Comparison of ENCODE assay signal across 10 mouse cellular contexts in the genomic region with DNA sequence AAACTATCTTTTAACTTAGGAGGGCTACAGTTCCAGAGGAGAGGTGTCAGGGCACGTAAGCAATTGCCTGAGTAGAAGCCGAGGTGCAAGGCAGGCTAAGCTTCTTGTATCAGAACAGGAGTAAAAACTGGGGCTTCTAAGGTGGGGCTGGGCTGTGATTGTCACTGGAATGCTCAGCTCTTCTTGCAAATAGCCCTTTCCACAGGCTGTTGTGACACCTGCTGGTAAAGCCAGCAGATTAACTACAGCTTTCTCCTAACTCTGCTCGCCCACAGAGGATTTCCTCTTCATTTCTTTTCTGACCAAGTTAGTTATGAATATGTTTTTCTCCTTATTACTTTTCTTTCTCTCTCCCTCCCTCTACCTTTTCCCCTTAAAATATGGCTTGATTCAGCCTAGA. TPM values are rescaled to one million over a fixed set of nuclear protein-coding genes. Genes with fewer than 3 reads are reported as not detected.
A peak's percentile ranks its signal among the peaks of the same experiment; 100 is the strongest.
DNase-seq lines count a peak whose midpoint lies in the region; ATAC-seq and TF ChIP-seq lines count a peak whose summit lies in the region.
"Had no signal": no experiment of that assay in that cellular context is flagged by ENCODE, and none has a peak within 500 bp of the region (broad histone marks: within the 10 kb centered on the region; RNA-seq: fewer than 3 reads in every experiment).

No protein-coding gene starts in this region.

- no peak for DNase-seq in gastrocnemius, adult 2 months
- DNase-seq in gastrocnemius, adult 8-10 months (ENCODE audit: low spot score in 2 of 2) = no peak
- DNase-seq in liver, postnatal 0 days = no peak
- no peak for DNase-seq in liver, embryonic 11.5 days (ENCODE audit: low spot score)
- DNase-seq in MEL (ENCODE audit: low read depth, low spot score) = no peak
- peak; percentile 31 for DNase-seq in embryonic facial prominence, embryonic 11.5 days (ENCODE audit: low spot score)
- DNase-seq in yolk sac, embryonic 10.5 days (ENCODE audit: low spot score) = no peak
- no peak for DNase-seq in adrenal gland, postnatal 10 days
- DNase-seq: adrenal gland, postnatal 36 days; liver had no signal

- intact Hi-C loops in gastrocnemius, adult 2 months (cut with DNase I) = no loop called here

- H3K9me3 ChIP-seq in liver, postnatal 0 days (ENCODE audit: low read length) = no peaks in the 10 kb centered on the region
- no peaks in the 10 kb centered on the region for H3K9me3 ChIP-seq in liver, embryonic 11.5 days (ENCODE audit: control insufficient read depth, low read length)
- no peaks in the 10 kb centered on the region for H3K9me3 ChIP-seq in MEL (replicated peaks; ENCODE audit: insufficient read depth, low read length)
- H3K9me3 ChIP-seq in embryonic facial prominence, embryonic 11.5 days (replicated peaks; ENCODE audit: control insufficient read depth, low read length) = no peaks in the 10 kb centered on the region

- ATAC-seq in liver, postnatal 0 days = no peak
- ATAC-seq in liver, embryonic 11.5 days (replicated peaks; ENCODE audit: low FRiP score) = no peak
- ATAC-seq in embryonic facial prominence, embryonic 11.5 days (replicated peaks; ENCODE audit: insufficient number of reproducible peaks, low FRiP score, low TSS enrichment, low read depth) = no peak

- peak; percentile 36 for TF ChIP-seq RAD21 in MEL (IDR thresholded peaks at IDR 0.05; ENCODE audit: low read depth, low read length)

- H3K4me2 ChIP-seq in liver, postnatal 0 days (ENCODE audit: low read depth, low read length) = no peak overlapping the region
- no peak overlapping the region for H3K4me2 ChIP-seq in liver, embryonic 11.5 days
- H3K4me2 ChIP-seq in embryonic facial prominence, embryonic 11.5 days (ENCODE audit: low read depth, low read length) = no peak overlapping the region

- peak; percentile 22; the same call in 1 of the 2 replicates for TF ChIP-seq CTCF in gastrocnemius, adult 2 months (IDR thresholded peaks at IDR 0.05)
- peak; percentile 10; the same call in 1 of the 2 replicates for TF ChIP-seq CTCF in liver, postnatal 0 days (IDR thresholded peaks at IDR 0.05; ENCODE audit: low read depth)
- TF ChIP-seq CTCF in MEL (IDR thresholded peaks at IDR 0.05 in 2 of 3, conservative IDR thresholded peaks at IDR 0.05 in 1 of 3; ENCODE audit: control insufficient read depth in 1 of 3, insufficient read depth in 1 of 3, low read depth in 2 of 3, low read length in 3 of 3, poor library complexity in 1 of 3, severe bottlenecking in 1 of 3) = peak in 1 of 3 experiments; percentile 10; a peak in 1 of 6 replicates

- no peaks in the 10 kb centered on the region for H3K4me1 ChIP-seq in liver, postnatal 0 days (ENCODE audit: insufficient read depth)
- H3K4me1 ChIP-seq in liver, embryonic 11.5 days (replicated peaks; ENCODE audit: control insufficient read depth, insufficient read depth, low read length) = no peaks in the 10 kb centered on the region
- no peaks in the 10 kb centered on the region for H3K4me1 ChIP-seq in MEL (ENCODE audit: control insufficient read depth in 1 of 2, insufficient read depth in 2 of 2, low read length in 2 of 2)
- no peaks in the 10 kb centered on the region for H3K4me1 ChIP-seq in embryonic facial prominence, embryonic 11.5 days (ENCODE audit: control insufficient read depth, insufficient read depth, low read length)

- no peaks in the 10 kb centered on the region for H3K36me3 ChIP-seq in liver, postnatal 0 days (replicated peaks; ENCODE audit: insufficient read depth, low read length)
- no peaks in the 10 kb centered on the region for H3K36me3 ChIP-seq in liver, embryonic 11.5 days (ENCODE audit: control insufficient read depth, insufficient read depth, low read length)
- no peaks in the 10 kb centered on the region for H3K36me3 ChIP-seq in MEL (ENCODE audit: control insufficient read depth in 1 of 2, insufficient read depth in 2 of 2, low read length in 2 of 2)
- H3K36me3 ChIP-seq in embryonic facial prominence, embryonic 11.5 days (replicated peaks; ENCODE audit: control insufficient read depth, insufficient read depth, low read depth, low read length) = no peaks in the 10 kb centered on the region

- H3K27ac ChIP-seq in gastrocnemius, adult 2 months = no peak overlapping the region
- H3K27ac ChIP-seq in liver, postnatal 0 days (ENCODE audit: low read depth) = no peak overlapping the region
- no peak overlapping the region for H3K27ac ChIP-seq in liver, embryonic 11.5 days (ENCODE audit: low read depth, low read length)
- H3K27ac ChIP-seq in MEL (ENCODE audit: control insufficient read depth, low read depth, low read length) = no peak overlapping the region
- no peak overlapping the region for H3K27ac ChIP-seq in embryonic facial prominence, embryonic 11.5 days (replicated peaks; ENCODE audit: low read depth, low read length)

- TF ChIP-seq POLR2A in MEL (IDR thresholded peaks at IDR 0.05; ENCODE audit: control insufficient read depth in 1 of 2, insufficient read depth in 1 of 2, low read depth in 1 of 2, low read length in 2 of 2, poor library complexity in 1 of 2) = no peak

- H3K79me2 ChIP-seq in MEL (ENCODE audit: control insufficient read depth, insufficient read depth, low read length, poor library complexity) = no peaks in the 10 kb centered on the region

- no peak overlapping the region for H3K9ac ChIP-seq in liver, postnatal 0 days (replicated peaks)
- no peak overlapping the region for H3K9ac ChIP-seq in liver, embryonic 11.5 days (ENCODE audit: low read depth, low read length)
- no peak overlapping the region for H3K9ac ChIP-seq in MEL (ENCODE audit: control insufficient read depth, low read depth, low read length, poor library complexity, severe bottlenecking)
- no peak overlapping the region for H3K9ac ChIP-seq in embryonic facial prominence, embryonic 11.5 days (replicated peaks; ENCODE audit: low read length)

- no peaks in the 10 kb centered on the region for H3K27me3 ChIP-seq in liver, postnatal 0 days (ENCODE audit: insufficient read depth, low read length)
- H3K27me3 ChIP-seq in liver, embryonic 11.5 days (replicated peaks; ENCODE audit: control insufficient read depth, insufficient read depth, low read length) = no peaks in the 10 kb centered on the region
- no peaks in the 10 kb centered on the region; a peak in 1 of 4 replicates for H3K27me3 ChIP-seq in MEL (ENCODE audit: control insufficient read depth in 1 of 2, insufficient read depth in 2 of 2, low read length in 2 of 2)
- H3K27me3 ChIP-seq in embryonic facial prominence, embryonic 11.5 days (ENCODE audit: control insufficient read depth, insufficient read depth, low read length) = no peaks in the 10 kb centered on the region

- WGBS in liver, postnatal 0 days (ENCODE audit: insufficient replicate concordance) = 36% methylated on average over 3 of the region's 3 CpGs
- 32% methylated on average over 3 of the region's 3 CpGs for WGBS in liver, embryonic 11.5 days
- 22% methylated on average over 3 of the region's 3 CpGs for WGBS in embryonic facial prominence, embryonic 11.5 days

- H3K4me3 ChIP-seq in gastrocnemius, adult 2 months = no peak overlapping the region
- H3K4me3 ChIP-seq in liver, postnatal 0 days (ENCODE audit: low read depth, low read length) = no peak overlapping the region
- H3K4me3 ChIP-seq in liver, embryonic 11.5 days (ENCODE audit: low read depth, low read length) = no peak overlapping the region
- no peak overlapping the region for H3K4me3 ChIP-seq in MEL (ENCODE audit: control insufficient read depth in 1 of 2, insufficient read depth in 1 of 2, low read depth in 2 of 2, low read length in 2 of 2)
- no peak overlapping the region for H3K4me3 ChIP-seq in embryonic facial prominence, embryonic 11.5 days (ENCODE audit: low read depth, low read length)

- no peak for TF ChIP-seq EP300 in liver, postnatal 0 days (IDR thresholded peaks at IDR 0.05; ENCODE audit: low read depth)
- TF ChIP-seq EP300 in MEL (IDR thresholded peaks at IDR 0.05; ENCODE audit: low read depth in 1 of 2, low read length in 2 of 2) = no peak

TF ChIP-seq in MEL, 35 proteins besides CTCF, POLR2A, EP300 and RAD21:
- TF ChIP-seq MYC (IDR thresholded peaks at IDR 0.05; ENCODE audit: low read depth, low read length) (no peak), SMC3 (IDR thresholded peaks at IDR 0.05; ENCODE audit: low read depth, low read length) (0 out of 2 replicates have a peak, but pooled peaks have one; percentile 17)

RNA-seq across cellular contexts. Expression of a gene that starts 58.8 kb away (rescaled TPM):
- under 1 TPM; 0.03 to 0.05 TPM for total RNA-seq in gastrocnemius, adult 2 months (2021)
- under 1 TPM in 3 of 4 experiments, not detected in 1; 0.04 to 0.08 (median 0.05) TPM for total RNA-seq in gastrocnemius, adult 8-10 months (2022)
- polyA plus RNA-seq in liver, postnatal 0 days (2015; fragmentation: Nextera tagmentation; extraction: Ambion mirVana) = 1.5 and 2.0 TPM in 2 replicates
- 8.5 and 9.3 TPM in 2 replicates for polyA plus RNA-seq in liver, embryonic 11.5 days (2014; fragmentation: Nextera tagmentation; extraction: Ambion mirVana)
- total RNA-seq in MEL (2012; rRNA removed) = 1.1 and 1.4 TPM in 2 replicates
- 1 to 10 TPM in 1 of 2 experiments, not detected in 1; 2.2 TPM for polyA plus RNA-seq in MEL (2012; ENCODE audit: insufficient read depth in 1 of 2, insufficient read length in 2 of 2, low read depth in 1 of 2, low replicate concordance in 2 of 2, missing spikeins in 1 of 2)
- 3.5 and 4.0 TPM in 2 replicates for polyA plus RNA-seq in embryonic facial prominence, embryonic 11.5 days (2014; fragmentation: Nextera tagmentation; extraction: Ambion mirVana)
- under 1 TPM; 0.91 to 0.96 TPM for total RNA-seq in adrenal gland, postnatal 10 days (2021)
